9 mouse cellular contexts compared by ENCODE assay signal in the genomic region with DNA sequence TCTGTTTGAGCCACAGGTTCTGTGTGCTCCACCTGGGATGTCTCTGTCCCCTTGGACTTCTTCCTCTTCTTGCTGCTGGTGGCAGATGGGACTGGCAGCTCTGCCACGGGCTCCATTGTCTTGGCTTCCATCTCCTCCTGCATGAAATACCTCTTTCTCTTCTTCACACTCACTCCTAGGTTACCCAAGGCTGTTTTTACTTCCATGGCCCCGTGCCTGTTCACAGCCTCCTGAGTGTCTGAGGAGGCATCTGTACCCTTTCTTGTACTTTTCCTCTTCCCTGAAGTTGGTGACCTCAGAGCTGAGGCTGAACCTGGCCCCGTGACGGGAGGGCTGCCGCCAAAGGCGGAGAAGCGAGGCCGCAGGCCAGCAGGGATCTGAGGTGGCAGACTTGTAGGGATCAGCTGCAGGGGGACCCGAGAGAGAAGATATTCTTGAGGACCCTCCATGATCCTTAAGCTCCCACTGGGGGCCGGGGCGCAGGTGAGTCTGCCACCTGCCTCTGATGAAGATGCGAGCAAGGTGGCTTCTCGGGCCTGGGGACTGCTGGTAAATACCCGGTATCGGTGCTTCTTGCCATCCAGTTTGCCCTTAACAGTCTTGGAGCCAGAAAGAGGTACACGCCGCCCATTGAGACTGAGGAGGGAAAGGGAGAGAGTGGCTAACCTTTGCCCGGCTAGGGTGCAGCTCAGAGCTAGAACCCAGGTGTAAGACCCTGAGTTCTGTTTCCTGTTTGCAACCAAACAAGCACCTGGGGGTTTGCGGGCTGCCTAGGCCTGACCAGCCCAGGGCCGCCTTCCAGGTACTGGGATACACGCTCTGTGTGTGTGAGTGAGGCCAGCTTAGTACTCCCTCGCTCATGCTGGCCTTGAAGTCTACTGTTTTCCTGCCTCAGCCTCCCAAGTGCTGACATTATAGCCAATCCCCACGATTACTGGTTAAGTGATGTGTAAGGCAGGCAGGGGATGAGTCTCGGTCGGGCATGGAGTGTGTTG. TPM values are rescaled to one million over a fixed set of nuclear protein-coding genes. Genes with fewer than 3 reads are reported as not detected.
DNase-seq lines count a peak whose midpoint lies in the region; ATAC-seq lines count a peak whose summit lies in the region.
"Had no signal": no experiment of that assay in that cellular context is flagged by ENCODE, and none has a peak within 500 bp of the region (broad histone marks: within the 10 kb centered on the region; RNA-seq: fewer than 3 reads in every experiment).

No protein-coding gene starts in this region.

- 87% methylated on average over 25 of the region's 25 CpGs for whole genome bisulfite sequencing in lung, embryonic 16.5 days
- WGBS in forebrain, embryonic 14.5 days = 93% methylated on average over 25 of the region's 25 CpGs
- 83% methylated on average over 25 of the region's 25 CpGs for WGBS in liver, embryonic 13.5 days (ENCODE audit: insufficient replicate concordance)
- WGBS in stomach, embryonic 16.5 days = 92% methylated on average over 25 of the region's 25 CpGs

- H3K27ac ChIP-seq in lung, embryonic 16.5 days (ENCODE audit: low read length) = no peak overlapping the region
- H3K27ac ChIP-seq in forebrain, embryonic 14.5 days (ENCODE audit: low read depth, low read length) = no peak overlapping the region
- no peak overlapping the region; the same call in 1 of the 2 replicates for H3K27ac ChIP-seq in liver, embryonic 13.5 days
- no peak overlapping the region for H3K27ac ChIP-seq in stomach, embryonic 16.5 days (ENCODE audit: low read length)

- H3K9me3 ChIP-seq in lung, embryonic 16.5 days (ENCODE audit: control insufficient read depth, low read length) = no peaks in the 10 kb centered on the region
- H3K9me3 ChIP-seq in forebrain, embryonic 14.5 days (replicated peaks; ENCODE audit: control insufficient read depth, low read length) = no peaks in the 10 kb centered on the region
- H3K9me3 ChIP-seq in liver, embryonic 13.5 days (replicated peaks) = no peaks in the 10 kb centered on the region
- no peaks in the 10 kb centered on the region for H3K9me3 ChIP-seq in stomach, embryonic 16.5 days (replicated peaks; ENCODE audit: control insufficient read depth, low read length)

- DNase-seq in lung, postnatal 10 days = no peak
- no peak for DNase-seq in forebrain, embryonic 14.5 days (ENCODE audit: low spot score)
- no peak for DNase-seq in liver, embryonic 13.5 days
- no peak for DNase-seq in adrenal gland, postnatal 14 days
- no peak for DNase-seq in lung, adult 18-20 months
- DNase-seq in gastrocnemius, adult 18-20 months (ENCODE audit: low spot score) = no peak
- DNase-seq: embryo, embryonic 11 days had no signal

- H3K36me3 ChIP-seq in lung, embryonic 16.5 days (ENCODE audit: control insufficient read depth, insufficient read depth, low read length) = peaks cover 9% of the 10 kb centered on the region
- H3K36me3 ChIP-seq in forebrain, embryonic 14.5 days (ENCODE audit: control insufficient read depth, insufficient read depth, low read length) = peaks cover 35% of the 10 kb centered on the region
- H3K36me3 ChIP-seq in liver, embryonic 13.5 days = peaks cover 40% of the 10 kb centered on the region
- H3K36me3 ChIP-seq in stomach, embryonic 16.5 days (ENCODE audit: control insufficient read depth, insufficient read depth, low read length) = peaks cover 18% of the 10 kb centered on the region; the same call in 1 of the 2 replicates

- no peaks in the 10 kb centered on the region for H3K27me3 ChIP-seq in lung, embryonic 16.5 days (ENCODE audit: control insufficient read depth, insufficient read depth, low read depth, low read length)
- H3K27me3 ChIP-seq in forebrain, embryonic 14.5 days (replicated peaks; ENCODE audit: control insufficient read depth, insufficient read depth, low read length) = no peaks in the 10 kb centered on the region
- no peaks in the 10 kb centered on the region for H3K27me3 ChIP-seq in liver, embryonic 13.5 days
- no peaks in the 10 kb centered on the region for H3K27me3 ChIP-seq in stomach, embryonic 16.5 days (ENCODE audit: control insufficient read depth, insufficient read depth, low read length)

- H3K4me1 ChIP-seq in lung, embryonic 16.5 days (replicated peaks; ENCODE audit: control insufficient read depth, insufficient read depth, low read length) = peaks cover 9% of the 10 kb centered on the region
- peaks cover 9% of the 10 kb centered on the region; the same call in 1 of the 2 replicates for H3K4me1 ChIP-seq in forebrain, embryonic 14.5 days (ENCODE audit: control insufficient read depth, insufficient read depth, low read length)
- H3K4me1 ChIP-seq in liver, embryonic 13.5 days (replicated peaks) = peaks cover 61% of the 10 kb centered on the region
- H3K4me1 ChIP-seq in stomach, embryonic 16.5 days (ENCODE audit: control insufficient read depth, insufficient read depth, low read length) = peaks cover 28% of the 10 kb centered on the region

- no peak overlapping the region for H3K4me3 ChIP-seq in lung, embryonic 16.5 days (ENCODE audit: low read length)
- no peak overlapping the region for H3K4me3 ChIP-seq in forebrain, embryonic 14.5 days (ENCODE audit: low read depth, low read length)
- H3K4me3 ChIP-seq in liver, embryonic 13.5 days (replicated peaks) = peak overlapping the region; percentile 73
- peak overlapping the region; percentile 73; the same call in 1 of the 2 replicates for H3K4me3 ChIP-seq in stomach, embryonic 16.5 days (replicated peaks; ENCODE audit: low read length)

- ATAC-seq in lung, embryonic 16.5 days (ENCODE audit: low read depth) = no peak
- no peak for ATAC-seq in forebrain, embryonic 14.5 days
- no peak for ATAC-seq in liver, embryonic 13.5 days (ENCODE audit: low read depth)
- no peak for ATAC-seq in stomach, embryonic 16.5 days (ENCODE audit: insufficient read depth, low FRiP score)

- peak overlapping the region; percentile 94; the same call in 1 of the 2 replicates for H3K4me2 ChIP-seq in lung, embryonic 16.5 days (ENCODE audit: low read depth, low read length)
- H3K4me2 ChIP-seq in forebrain, embryonic 14.5 days (ENCODE audit: low read length) = peak overlapping the region; percentile 99
- H3K4me2 ChIP-seq in liver, embryonic 13.5 days = peak overlapping the region; percentile 100
- H3K4me2 ChIP-seq in stomach, embryonic 16.5 days (ENCODE audit: low read depth, low read length) = peak overlapping the region; percentile 87

- no peak overlapping the region for H3K9ac ChIP-seq in lung, embryonic 16.5 days (ENCODE audit: low read length)
- 0 out of 2 replicates have a peak overlapping the region, but pooled peaks have one; percentile 67 for H3K9ac ChIP-seq in forebrain, embryonic 14.5 days (ENCODE audit: low read length)
- peak overlapping the region; percentile 78; the same call in 1 of the 2 replicates for H3K9ac ChIP-seq in liver, embryonic 13.5 days
- H3K9ac ChIP-seq in stomach, embryonic 16.5 days (ENCODE audit: low read length) = peak overlapping the region; percentile 81; the same call in 1 of the 2 replicates

RNA-seq across cellular contexts. Expression of a gene that starts 1.6 kb away (rescaled TPM):
- polyA plus RNA-seq in lung, embryonic 16.5 days (2015; fragmentation: Nextera tagmentation; extraction: Ambion mirVana) = 17.2 and 17.3 TPM in 2 replicates
- polyA plus RNA-seq in forebrain, embryonic 14.5 days (2014; fragmentation: Nextera tagmentation; extraction: Ambion mirVana) = 18.4 and 20.0 TPM in 2 replicates
- 15.0 and 16.3 TPM in 2 replicates for polyA plus RNA-seq in liver, embryonic 13.5 days (2015; fragmentation: Nextera tagmentation; extraction: Ambion mirVana)
- 22.9 and 23.0 TPM in 2 replicates for polyA plus RNA-seq in stomach, embryonic 16.5 days (2015; fragmentation: Nextera tagmentation; extraction: Ambion mirVana)
- 12.2 and 14.5 TPM in 2 replicates for total RNA-seq in adrenal gland, postnatal 14 days (2021)
- 10 to 100 TPM; 10.8 to 11.4 TPM for total RNA-seq in gastrocnemius, adult 18-20 months (2021)

RNA-seq across cellular contexts. Expression of a gene that starts 1.9 kb away (rescaled TPM):
- 4.9 TPM in 2 replicates for polyA plus RNA-seq in lung, embryonic 16.5 days (2015; fragmentation: Nextera tagmentation; extraction: Ambion mirVana)
- 1.1 and 1.3 TPM in 2 replicates for polyA plus RNA-seq in forebrain, embryonic 14.5 days (2014; fragmentation: Nextera tagmentation; extraction: Ambion mirVana)
- polyA plus RNA-seq in liver, embryonic 13.5 days (2015; fragmentation: Nextera tagmentation; extraction: Ambion mirVana) = 1.1 and 1.2 TPM in 2 replicates
- polyA plus RNA-seq in stomach, embryonic 16.5 days (2015; fragmentation: Nextera tagmentation; extraction: Ambion mirVana) = 7.8 and 9.6 TPM in 2 replicates
- total RNA-seq in adrenal gland, postnatal 14 days (2021) = 7.3 and 8.3 TPM in 2 replicates
- 1 to 10 TPM; 3.6 to 5.3 TPM for total RNA-seq in gastrocnemius, adult 18-20 months (2021)

RNA-seq across cellular contexts. Expression of a gene that starts 13.1 kb away (rescaled TPM):
- 79.9 and 82.5 TPM in 2 replicates for polyA plus RNA-seq in lung, embryonic 16.5 days (2015; fragmentation: Nextera tagmentation; extraction: Ambion mirVana)
- polyA plus RNA-seq in forebrain, embryonic 14.5 days (2014; fragmentation: Nextera tagmentation; extraction: Ambion mirVana) = 99.5 and 101 TPM in 2 replicates
- 19.1 and 21.0 TPM in 2 replicates for polyA plus RNA-seq in liver, embryonic 13.5 days (2015; fragmentation: Nextera tagmentation; extraction: Ambion mirVana)
- polyA plus RNA-seq in stomach, embryonic 16.5 days (2015; fragmentation: Nextera tagmentation; extraction: Ambion mirVana) = 61.4 and 66.5 TPM in 2 replicates
- total RNA-seq in adrenal gland, postnatal 14 days (2021) = 37.1 and 46.7 TPM in 2 replicates
- total RNA-seq in gastrocnemius, adult 18-20 months (2021) = 10 to 100 TPM; 30.0 to 30.8 TPM

RNA-seq across cellular contexts. Expression of a gene that starts 24.1 kb away (rescaled TPM):
- 15.9 and 17.4 TPM in 2 replicates for polyA plus RNA-seq in lung, embryonic 16.5 days (2015; fragmentation: Nextera tagmentation; extraction: Ambion mirVana)
- polyA plus RNA-seq in forebrain, embryonic 14.5 days (2014; fragmentation: Nextera tagmentation; extraction: Ambion mirVana) = 12.9 and 15.2 TPM in 2 replicates
- 8.6 and 9.9 TPM in 2 replicates for polyA plus RNA-seq in liver, embryonic 13.5 days (2015; fragmentation: Nextera tagmentation; extraction: Ambion mirVana)
- polyA plus RNA-seq in stomach, embryonic 16.5 days (2015; fragmentation: Nextera tagmentation; extraction: Ambion mirVana) = 11.7 and 11.8 TPM in 2 replicates
- total RNA-seq in adrenal gland, postnatal 14 days (2021) = 28.2 and 30.2 TPM in 2 replicates
- total RNA-seq in gastrocnemius, adult 18-20 months (2021) = 10 to 100 TPM in 1 of 2 experiments, 1 to 10 TPM in 1; 9.0 to 10.6 TPM

RNA-seq across cellular contexts. Expression of a gene that starts 46.2 kb away (rescaled TPM):
- 17.5 and 19.7 TPM in 2 replicates for polyA plus RNA-seq in lung, embryonic 16.5 days (2015; fragmentation: Nextera tagmentation; extraction: Ambion mirVana)
- polyA plus RNA-seq in forebrain, embryonic 14.5 days (2014; fragmentation: Nextera tagmentation; extraction: Ambion mirVana) = 0.81 and 1.3 TPM in 2 replicates
- polyA plus RNA-seq in liver, embryonic 13.5 days (2015; fragmentation: Nextera tagmentation; extraction: Ambion mirVana) = 0.31 and 0.70 TPM in 2 replicates
- 13.3 and 15.8 TPM in 2 replicates for polyA plus RNA-seq in stomach, embryonic 16.5 days (2015; fragmentation: Nextera tagmentation; extraction: Ambion mirVana)
- 1.3 and 2.7 TPM in 2 replicates for total RNA-seq in adrenal gland, postnatal 14 days (2021)
- under 1 TPM in 1 of 2 experiments, not detected in 1; 0.21 TPM for total RNA-seq in gastrocnemius, adult 18-20 months (2021)

Comparison
In these comparisons a context has a peak if more than half of its experiments do, and no peak if none do; other contexts are left out.
1. H3K4me3 ChIP-seq: peak in liver, embryonic 13.5 days (single experiment) and stomach, embryonic 16.5 days (single experiment); none in lung, embryonic 16.5 days (single experiment) and forebrain, embryonic 14.5 days (single experiment).
2. Peak in every context shown above with its lines, with median percentiles within 50 percentile points of each other: H3K4me2 ChIP-seq.